Mouse (Mus musculus) kidney, embryonic 16.5 days (tissue): ENCODE results near the gene Uckl1. TPM values are rescaled to one million over a fixed set of nuclear protein-coding genes. Genes with fewer than 3 reads are reported as not detected.

Experiments
- ATAC-seq: fragments of 200-750 bp; cut with Nextera tagmentation; 2 replicates; pipeline ENCODE4 v1.8.0; 2017; ENCODE audit warnings: moderate TSS enrichment; ENCODE audit not compliant: low FRiP score, low TSS enrichment
- H3K27ac ChIP-seq: fragments of 300-500 bp; sonication (generic); 2 replicates; pipeline ENCODE4 v1.5.1; 2014; ENCODE audit warnings: low read length
- H3K27me3 ChIP-seq: fragments of 300-500 bp; sonication (generic); 2 replicates; pipeline ENCODE4 v1.6.1; 2014; ENCODE audit warnings: low read length, control low read depth, mixed read lengths; ENCODE audit not compliant: insufficient read depth
- H3K36me3 ChIP-seq: fragments of 300-500 bp; sonication (generic); 2 replicates; pipeline ENCODE4 v1.6.1; 2014; ENCODE audit warnings: low read length, control low read depth, mixed read lengths; ENCODE audit not compliant: insufficient read depth
- H3K4me1 ChIP-seq: fragments of 300-500 bp; sonication (generic); 2 replicates; pipeline ENCODE4 v1.6.1; 2014; ENCODE audit warnings: low read length, control low read depth, mixed read lengths; ENCODE audit not compliant: insufficient read depth
- H3K4me2 ChIP-seq: fragments of 300-500 bp; sonication (generic); replicated peaks from 2 replicates; pipeline ENCODE4 v1.6.1; 2014; ENCODE audit warnings: low read depth, low read length
- H3K4me3 ChIP-seq: fragments of 300-500 bp; sonication (generic); 2 replicates; pipeline ENCODE4 v1.5.1; 2014; ENCODE audit warnings: mild to moderate bottlenecking, low read length
- H3K9ac ChIP-seq: fragments of 300-500 bp; sonication (generic); replicated peaks from 2 replicates; pipeline ENCODE4 v1.6.1; 2014; ENCODE audit warnings: low read length
- H3K9me3 ChIP-seq: fragments of 300-500 bp; sonication (generic); 2 replicates; pipeline ENCODE4 v1.6.1; 2016; ENCODE audit warnings: low read length, control low read depth
- WGBS: fragments of 180-500 bp; shearing (Covaris S2); extraction: QIAGEN DNeasy Blood & Tissue Kit; methylation state at CpG from one replicate; pipeline ENCODE4 v1.1.7; 2014; 5-methylcytosine and 5-hydroxymethylcytosine counted together
- microRNA-seq: library from miRNA; unstranded; fragments of <30 nt; microRNA quantifications from one replicate; pipeline ENCODE4, GENCODE M21; 2016
- polyA plus RNA-seq: library from polyadenylated mRNA; unstranded; fragments of >200 nt; fragmentation: Nextera tagmentation; extraction: Ambion mirVana; gene quantifications from 2 replicates; pipeline ENCODE4 v1.2.1, GENCODE M21; 2015

The Uckl1 gene
- polyA plus RNA-seq, 1 experiment from 2014 or later = 66.9 TPM

DNA sequence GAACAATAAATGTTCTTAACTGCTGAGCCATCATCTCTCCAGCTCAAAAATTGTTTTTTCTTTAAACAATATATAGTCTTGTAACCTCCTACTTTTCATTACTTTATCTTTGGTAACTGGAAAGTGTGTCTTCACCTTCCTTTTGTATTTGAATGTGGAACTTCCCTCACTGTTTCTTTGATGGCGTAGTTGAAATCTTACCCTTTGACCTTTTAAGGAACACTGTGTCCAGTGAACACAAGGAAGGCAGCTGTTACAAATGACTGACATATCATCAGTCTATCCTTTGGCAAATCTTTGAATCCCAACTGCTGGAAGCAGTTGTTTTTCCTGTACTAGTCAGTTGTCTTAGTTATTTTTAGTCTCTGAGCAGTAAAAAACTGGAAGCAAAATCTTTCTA, 55.6 kb downstream of the Uckl1 start:
- 91% methylated on average over 1 of the region's 1 CpGs for WGBS
- Histone ChIP-seq H3K4me2 (no peak overlapping the region), H3K9me3 (peaks cover 7% of the 10 kb centered on the region), H3K36me3 (peaks cover 29% of the 10 kb centered on the region), H3K4me1 (no peaks in the 10 kb centered on the region), H3K9ac (no peak overlapping the region), H3K27me3 (no peaks in the 10 kb centered on the region), H3K27ac (no peak overlapping the region), H3K4me3 (no peak overlapping the region)
- no peak for ATAC-seq

DNA sequence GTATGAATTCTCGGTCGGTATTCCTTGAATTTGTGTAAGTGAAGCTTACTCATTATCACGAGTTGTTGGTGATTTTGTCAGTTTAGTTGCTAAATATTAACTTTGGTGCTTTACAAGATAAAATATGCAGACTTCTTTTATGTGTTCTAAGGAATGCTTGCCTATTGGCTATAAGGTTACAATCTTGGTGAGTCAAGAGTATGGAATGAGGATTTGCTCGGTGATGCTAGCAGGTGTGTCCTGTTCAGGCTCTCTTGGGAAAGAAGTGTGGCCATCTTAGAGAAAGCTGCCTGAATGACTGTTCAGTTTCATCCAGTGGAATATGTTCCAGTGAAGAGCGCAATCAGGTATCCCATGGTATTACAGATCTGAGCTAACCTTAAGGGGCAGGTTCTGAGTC, 59.2 kb downstream of the Uckl1 start:
- Histone ChIP-seq H3K4me3 (no peak overlapping the region), H3K9me3 (peaks cover 1% of the 10 kb centered on the region), H3K4me2 (no peak overlapping the region), H3K36me3 (peaks cover 18% of the 10 kb centered on the region), H3K27me3 (no peaks in the 10 kb centered on the region), H3K9ac (no peak overlapping the region), H3K27ac (peak overlapping the region; percentile 49; the same call in 1 of the 2 replicates), H3K4me1 (peaks cover 14% of the 10 kb centered on the region)
- ATAC-seq = 0 out of 2 replicates have a peak, but pooled peaks have one; percentile 13
- 68% methylated on average over 5 of the region's 5 CpGs for whole genome bisulfite sequencing

DNA sequence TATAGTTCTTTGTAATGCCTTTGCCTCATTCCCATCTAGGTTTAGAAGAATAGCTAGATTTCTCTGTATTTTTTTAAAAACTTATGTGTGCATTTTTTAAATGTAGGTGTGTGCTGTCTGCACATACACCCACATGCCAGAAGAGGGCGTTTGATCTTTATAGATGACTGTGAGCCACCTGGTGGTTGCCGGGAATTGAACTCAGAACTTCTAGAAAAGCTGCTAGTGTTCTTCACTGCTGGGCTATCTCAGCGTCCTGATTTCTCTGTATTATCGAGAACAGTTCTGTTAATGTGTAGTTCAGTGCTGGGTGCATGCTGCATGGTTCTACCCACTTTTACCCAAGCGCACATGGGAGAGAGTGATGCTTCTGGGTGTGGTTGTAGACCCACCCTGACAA, 61.9 kb downstream of the Uckl1 start:
- Histone ChIP-seq H3K4me2 (no peak overlapping the region), H3K27me3 (no peaks in the 10 kb centered on the region), H3K36me3 (peaks cover 6% of the 10 kb centered on the region), H3K27ac (no peak overlapping the region), H3K9me3 (no peaks in the 10 kb centered on the region), H3K4me1 (peaks cover 25% of the 10 kb centered on the region), H3K4me3 (no peak overlapping the region; the same call in 1 of the 2 replicates), H3K9ac (no peak overlapping the region)
- ATAC-seq = no peak
- WGBS = 70% methylated on average over 5 of the region's 5 CpGs

DNA sequence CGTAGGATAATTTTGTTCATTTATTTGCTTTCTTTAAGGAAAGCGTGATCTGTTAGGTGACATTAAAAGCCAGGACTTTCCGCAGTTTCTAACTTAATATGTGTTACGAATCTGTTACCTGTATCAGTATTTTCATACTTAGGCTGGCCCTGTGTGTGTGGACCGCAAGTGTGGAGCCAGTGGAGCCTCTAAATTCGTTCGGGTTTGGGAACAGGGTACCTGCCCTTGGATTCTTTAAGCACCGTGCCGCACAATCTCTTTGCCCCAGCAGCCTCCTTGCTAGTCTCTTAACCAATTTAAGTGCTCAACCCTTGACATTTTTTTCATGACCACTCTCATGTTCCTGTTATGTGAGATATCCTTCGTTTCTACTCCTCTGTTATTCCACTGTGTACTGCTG, 63.2 kb downstream of the Uckl1 start:
- Histone ChIP-seq H3K27me3 (no peaks in the 10 kb centered on the region), H3K27ac (no peak overlapping the region), H3K4me2 (peak overlapping the region; percentile 79), H3K4me1 (peaks cover 25% of the 10 kb centered on the region), H3K9me3 (no peaks in the 10 kb centered on the region), H3K9ac (peak overlapping the region; percentile 89), H3K36me3 (peaks cover 15% of the 10 kb centered on the region), H3K4me3 (peak overlapping the region; percentile 85)
- no peak for ATAC-seq
- WGBS = 42% methylated on average over 10 of the region's 10 CpGs

DNA sequence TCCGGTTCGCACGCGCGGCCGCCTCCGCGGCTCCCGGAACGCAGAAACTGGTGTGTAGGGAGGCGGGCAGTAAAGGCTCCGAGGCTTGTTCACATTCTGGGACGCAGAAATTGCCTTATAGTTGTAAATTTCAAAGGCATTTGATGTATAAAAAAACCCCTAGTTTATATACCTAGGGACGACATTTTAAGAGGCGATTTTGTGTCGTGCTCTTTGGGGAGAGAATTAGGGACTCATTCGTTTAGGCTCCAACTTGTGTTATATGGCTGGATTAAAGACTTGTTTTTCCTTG, 63.8 kb downstream of the Uckl1 start:
- H3K27ac ChIP-seq = peak overlapping the region; percentile 98
- peak overlapping the region; percentile 85 for H3K4me3 ChIP-seq
- peak overlapping the region; percentile 89 for H3K9ac ChIP-seq
- H3K27me3 ChIP-seq = no peaks in the 10 kb centered on the region
- H3K4me1 ChIP-seq = peaks cover 25% of the 10 kb centered on the region
- WGBS = under 1% methylated on average over 17 of the region's 17 CpGs
- peak overlapping the region; percentile 79 for H3K4me2 ChIP-seq
- peaks cover 20% of the 10 kb centered on the region for H3K36me3 ChIP-seq
- ATAC-seq = no peak
- no peaks in the 10 kb centered on the region for H3K9me3 ChIP-seq

DNA sequence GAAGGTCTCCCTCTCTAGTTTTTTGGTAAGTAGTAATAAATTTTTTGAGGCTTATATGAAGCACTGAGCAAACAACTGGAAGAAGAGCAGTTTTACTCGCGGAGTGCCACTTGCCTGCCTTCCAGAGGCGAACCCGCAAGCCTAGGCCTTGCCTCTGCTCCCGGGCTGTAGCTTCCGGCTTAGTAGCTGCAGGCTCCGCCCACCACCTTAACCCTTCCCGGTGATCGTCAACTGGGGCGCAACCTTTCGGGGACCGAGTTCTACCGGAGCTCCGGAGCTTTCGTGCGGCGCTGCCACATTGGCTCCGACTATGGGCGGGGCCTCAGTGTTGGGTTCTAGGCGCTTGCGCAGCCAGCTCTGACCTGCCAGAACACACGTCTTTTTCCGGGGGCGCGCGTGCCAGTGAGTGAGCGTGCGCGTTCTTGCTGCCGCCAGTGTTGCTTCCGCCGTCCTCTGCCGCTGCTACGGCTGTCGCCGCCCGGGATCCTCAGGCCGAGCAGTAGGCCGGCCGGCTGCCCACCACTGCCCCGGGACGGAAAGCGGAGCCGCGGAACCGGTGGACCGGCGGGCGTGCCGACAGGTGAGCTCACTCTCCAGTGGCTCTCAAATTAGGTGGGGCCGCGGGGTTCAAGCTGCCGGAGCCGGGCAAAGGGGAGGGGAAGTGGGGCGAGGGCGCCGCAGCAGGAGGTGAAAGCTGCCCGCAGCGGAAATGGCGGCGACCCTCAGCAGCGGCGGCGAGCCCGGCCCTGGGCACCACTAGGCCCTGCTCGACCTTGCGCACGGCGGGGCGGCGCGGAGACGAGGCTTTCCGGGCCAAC, 64.4 kb downstream of the Uckl1 start, which contains the start of gene Dnajc5:
Gene Dnajc5, plus strand, starts transcription at position 368 of the 818 bp plus-strand sequence.
- H3K27me3 ChIP-seq = no peaks in the 10 kb centered on the region
- H3K27ac ChIP-seq = peak within 1 kb of the TSS; percentile 98
- peak within 1 kb of the TSS; percentile 89 for H3K9ac ChIP-seq
- ATAC-seq = peak; percentile 99
- H3K4me1 ChIP-seq = peaks cover 25% of the 10 kb centered on the region
- peak within 1 kb of the TSS; percentile 85 for H3K4me3 ChIP-seq
- peaks cover 23% of the 10 kb centered on the region for H3K36me3 ChIP-seq
- no peaks in the 10 kb centered on the region for H3K9me3 ChIP-seq
- under 1% methylated on average over 69 of the region's 74 CpGs for whole genome bisulfite sequencing
- peak within 1 kb of the TSS; percentile 79 for H3K4me2 ChIP-seq

DNA sequence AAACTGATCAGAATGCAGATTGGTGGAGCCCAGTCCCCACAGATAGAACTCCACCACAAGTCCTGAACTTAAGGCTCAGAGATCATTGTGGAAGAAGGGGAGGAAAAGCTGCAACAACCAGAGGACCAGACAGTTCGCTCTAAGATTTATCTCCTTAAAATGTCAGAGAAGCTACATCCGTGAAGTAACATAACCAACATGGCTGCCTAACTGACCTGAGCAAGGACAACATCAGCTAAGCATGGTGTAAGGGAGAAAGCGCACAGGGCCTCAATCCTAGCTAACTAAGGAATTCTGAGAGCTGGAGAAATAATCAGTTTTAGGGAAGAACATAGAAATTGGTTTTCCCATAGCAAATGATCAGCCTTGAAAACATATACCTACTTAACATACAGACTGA, 65.5 kb downstream of the Uckl1 start:
- 59% methylated on average over 3 of the region's 3 CpGs for WGBS
- H3K9ac ChIP-seq = peak overlapping the region; percentile 89

More for the DNA sequence above, 65.5 kb downstream of the Uckl1 start:
- Histone ChIP-seq H3K4me3 (peak overlapping the region; percentile 85), H3K27ac (peak overlapping the region; percentile 98), H3K36me3 (peaks cover 28% of the 10 kb centered on the region), H3K9me3 (no peaks in the 10 kb centered on the region), H3K27me3 (no peaks in the 10 kb centered on the region), H3K4me1 (peaks cover 25% of the 10 kb centered on the region), H3K4me2 (peak overlapping the region; percentile 70)
- no peak for ATAC-seq

Small RNAs within 50 kb of the gene (microRNA-seq; reads per million reads assigned to microRNA genes)
- gene Mir7006 = not detected

Other genes starting within 250 kb of the Uckl1 start
- 48.8 and 50.5 TPM in 2 replicates for gene Zgpat, start 220.0 kb downstream of the Uckl1 start, polyA plus RNA-seq
- 72.5 and 73.5 TPM in 2 replicates for gene Arfrp1, start 219.5 kb downstream of the Uckl1 start, polyA plus RNA-seq
- 28.3 and 32.6 TPM in 2 replicates for gene Lime1, start 204.8 kb downstream of the Uckl1 start, polyA plus RNA-seq
- 26.2 and 30.5 TPM in 2 replicates for gene Zbtb46, start 125.5 kb downstream of the Uckl1 start, polyA plus RNA-seq
- gene Abhd16b, start 91.7 kb downstream of the Uckl1 start, polyA plus RNA-seq = 0.15 and 0.20 TPM in 2 replicates
- gene Tpd52l2, start 87.8 kb downstream of the Uckl1 start, polyA plus RNA-seq = 168 and 172 TPM in 2 replicates
- gene Dnajc5, start 64.4 kb downstream of the Uckl1 start, polyA plus RNA-seq = 91.7 and 100 TPM in 2 replicates
- 75.2 and 79.7 TPM in 2 replicates for gene Prpf6, start 7.0 kb upstream of the Uckl1 start, polyA plus RNA-seq
- 37.8 and 41.1 TPM in 2 replicates for gene Zfp512b, start 7.9 kb upstream of the Uckl1 start, polyA plus RNA-seq
- gene Samd10, start 14.3 kb upstream of the Uckl1 start, polyA plus RNA-seq = 29.5 and 31.4 TPM in 2 replicates
- 0.21 and 0.49 TPM in 2 replicates for gene Gm29797, start 72.1 kb upstream of the Uckl1 start, polyA plus RNA-seq
- gene Sox18, start 86.7 kb upstream of the Uckl1 start, polyA plus RNA-seq = 61.6 and 65.2 TPM in 2 replicates
- gene Tcea2, start 95.4 kb upstream of the Uckl1 start, polyA plus RNA-seq = 29.3 and 29.9 TPM in 2 replicates
- gene Rgs19, start 109.1 kb upstream of the Uckl1 start, polyA plus RNA-seq = 67.7 and 72.1 TPM in 2 replicates
- not detected in 2 replicates for gene Lkaaear1, start 113.5 kb upstream of the Uckl1 start, polyA plus RNA-seq
- 0.50 and 0.67 TPM in 2 replicates for gene Oprl1, start 130.1 kb upstream of the Uckl1 start, polyA plus RNA-seq
- 0.27 and 0.31 TPM in 2 replicates for gene Myt1, start 178.4 kb upstream of the Uckl1 start, polyA plus RNA-seq